Mouse (Mus musculus): Measurements from ENCODE around the gene Rtn2.

The Rtn2 gene

DNA sequence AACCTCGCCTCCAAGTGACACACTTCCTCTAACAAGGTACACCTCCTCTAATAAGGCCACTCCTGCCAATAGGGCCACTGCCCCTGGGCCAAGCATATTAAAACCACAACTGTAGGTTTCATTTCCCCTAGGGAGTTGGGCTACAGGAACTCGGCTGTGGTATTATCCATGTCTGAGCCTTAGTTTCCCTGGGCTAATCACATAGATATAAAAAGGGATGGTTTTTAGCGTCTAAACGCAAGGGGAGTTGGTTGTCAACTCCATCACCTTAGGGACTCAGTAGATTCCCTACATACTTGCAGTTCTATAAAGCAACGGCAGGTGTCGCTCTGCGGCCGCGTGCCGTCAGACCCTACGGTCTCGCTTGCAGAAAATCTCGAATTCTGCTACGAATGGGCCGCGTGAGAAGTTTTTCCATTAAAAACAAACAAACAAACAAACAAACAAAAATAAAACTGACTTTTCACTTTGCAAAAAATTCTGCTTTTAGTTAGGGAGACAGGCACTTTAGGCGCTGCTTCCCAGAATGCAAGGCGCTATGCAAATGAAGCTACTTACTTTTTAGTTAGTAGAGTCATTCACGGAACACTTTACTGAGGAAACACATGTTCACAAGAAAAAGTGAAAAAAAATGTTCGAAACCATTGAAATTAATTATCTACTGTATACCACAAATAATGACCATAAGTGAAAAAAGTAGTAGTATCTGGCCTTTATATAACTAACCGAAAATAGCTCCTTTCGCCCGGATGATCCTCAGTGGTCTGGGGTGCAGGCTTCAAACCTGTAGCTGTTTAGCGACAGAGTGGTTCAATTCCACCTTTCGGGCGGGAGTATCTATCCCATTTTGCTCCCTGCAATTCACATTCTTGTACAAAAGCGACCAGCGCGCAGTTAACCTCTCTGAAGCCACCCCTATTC lies 18.3 kb downstream of the Rtn2 start:
- DNase-seq (ENCODE audit: low spot score in 2 of 2) = peak; percentile 79 to 93

DNA sequence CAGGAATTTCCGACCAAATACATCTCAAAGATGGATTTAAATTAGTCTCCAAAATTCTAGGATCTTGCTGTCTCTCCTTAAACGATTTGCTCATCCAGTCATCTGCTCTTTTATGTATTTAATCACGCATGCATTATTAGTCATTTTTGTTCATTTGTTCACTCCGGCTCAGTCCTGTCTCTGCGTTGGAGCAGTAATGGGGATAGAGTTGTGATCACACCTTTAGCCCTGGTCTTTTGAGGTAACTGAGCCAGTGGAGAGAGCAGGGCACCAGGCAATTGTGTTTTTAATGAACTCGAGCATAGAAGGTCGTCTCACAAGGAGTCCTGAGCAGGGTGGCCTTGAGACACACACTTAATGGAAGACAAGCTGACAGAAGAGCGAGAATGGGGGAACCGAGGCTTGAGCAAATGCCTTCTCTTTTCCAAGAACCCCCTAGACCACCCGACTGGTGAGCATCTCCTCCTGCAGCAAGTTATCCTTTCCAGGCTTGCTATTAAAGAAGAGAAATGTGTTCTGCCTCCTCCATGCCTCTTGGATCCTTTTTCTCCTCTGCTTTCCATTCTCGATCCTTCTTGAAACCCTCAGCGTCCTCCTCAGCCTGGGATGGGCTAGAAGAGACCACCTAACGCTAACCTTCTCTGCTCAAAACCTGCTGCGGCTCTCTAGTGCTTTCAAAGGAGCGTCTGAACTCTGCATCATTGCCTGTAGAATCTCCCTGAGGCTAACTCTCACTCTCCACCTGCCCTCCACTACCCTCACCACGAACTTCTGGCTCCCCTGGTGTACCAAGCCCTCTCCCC lies 19.2 kb downstream of the Rtn2 start:
- DNase-seq (ENCODE audit: low spot score in 2 of 2) = no peak

DNA sequence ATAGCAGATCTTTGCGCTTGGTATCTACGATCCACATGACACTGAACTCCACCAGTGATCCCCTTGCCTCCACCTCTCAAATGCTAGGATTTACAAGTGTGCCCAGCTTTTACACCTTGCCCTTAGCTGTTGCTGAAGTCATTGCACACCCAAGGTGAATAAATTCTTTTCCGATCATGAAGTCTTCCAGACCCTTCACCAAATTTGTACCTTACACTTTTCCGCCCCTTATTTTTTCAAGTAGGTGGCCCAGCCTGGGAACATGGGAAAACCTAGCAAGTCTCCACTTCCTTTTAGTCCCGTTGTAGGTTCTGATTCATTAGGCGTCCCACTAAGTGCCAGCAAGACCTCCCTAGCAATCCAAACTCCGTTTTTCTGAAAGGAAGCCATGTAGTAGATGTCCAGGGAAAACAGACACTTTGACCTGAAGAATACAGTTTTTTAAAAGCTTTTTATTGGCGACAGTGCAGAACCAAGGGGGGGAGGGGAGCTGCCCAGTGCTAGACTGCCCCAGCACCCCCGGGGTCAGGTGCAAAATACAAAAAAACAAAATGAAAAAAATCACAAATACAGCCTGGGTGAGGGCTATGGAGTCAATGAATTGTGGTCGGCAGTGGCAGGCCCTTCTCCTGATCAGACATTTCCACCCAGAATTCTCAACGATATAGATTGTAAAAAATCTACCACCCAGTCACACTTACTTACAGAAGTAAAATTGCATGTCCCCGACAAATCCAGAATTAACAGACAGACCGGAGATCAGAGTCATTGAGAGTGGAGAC lies 20.0 kb downstream of the Rtn2 start:
- no peak for DNase-seq (ENCODE audit: low spot score in 2 of 2)

DNA sequence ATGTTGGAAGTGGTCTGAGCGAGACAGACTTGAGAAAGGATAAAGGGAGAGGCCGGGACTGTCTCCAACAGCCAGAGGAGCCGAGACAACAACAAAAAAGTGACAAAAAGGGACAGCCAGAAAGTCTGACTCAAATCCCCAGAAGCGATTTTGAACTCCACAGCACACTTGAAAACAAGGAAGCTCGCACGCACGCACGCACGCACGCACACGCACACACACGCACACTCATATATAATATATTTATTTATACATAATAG lies 20.6 kb downstream of the Rtn2 start:
- DNase-seq (ENCODE audit: low spot score in 2 of 2) = no peak

DNA sequence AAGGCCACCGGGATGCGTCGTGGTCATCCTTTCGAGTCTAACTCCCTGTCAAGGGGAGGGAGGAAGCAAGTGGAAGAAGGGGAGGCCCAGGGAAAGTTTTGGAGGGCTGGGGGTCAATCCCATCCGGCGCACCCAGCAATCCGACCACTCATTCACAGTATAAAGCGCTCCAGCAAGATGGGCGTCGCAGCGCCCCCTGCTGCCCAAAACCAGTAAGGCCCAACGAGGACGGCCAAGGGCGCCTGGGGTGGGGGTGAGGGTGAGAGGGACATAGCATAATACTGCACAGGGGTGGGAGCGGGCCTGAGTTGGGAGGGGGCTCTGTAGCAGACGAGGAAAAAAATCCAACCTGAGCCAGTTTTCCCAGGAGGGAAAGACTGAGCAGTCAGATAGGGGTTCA lies 21.3 kb downstream of the Rtn2 start:
- peak; percentile 74 to 93 for DNase-seq (ENCODE audit: low spot score in 2 of 2)

DNA sequence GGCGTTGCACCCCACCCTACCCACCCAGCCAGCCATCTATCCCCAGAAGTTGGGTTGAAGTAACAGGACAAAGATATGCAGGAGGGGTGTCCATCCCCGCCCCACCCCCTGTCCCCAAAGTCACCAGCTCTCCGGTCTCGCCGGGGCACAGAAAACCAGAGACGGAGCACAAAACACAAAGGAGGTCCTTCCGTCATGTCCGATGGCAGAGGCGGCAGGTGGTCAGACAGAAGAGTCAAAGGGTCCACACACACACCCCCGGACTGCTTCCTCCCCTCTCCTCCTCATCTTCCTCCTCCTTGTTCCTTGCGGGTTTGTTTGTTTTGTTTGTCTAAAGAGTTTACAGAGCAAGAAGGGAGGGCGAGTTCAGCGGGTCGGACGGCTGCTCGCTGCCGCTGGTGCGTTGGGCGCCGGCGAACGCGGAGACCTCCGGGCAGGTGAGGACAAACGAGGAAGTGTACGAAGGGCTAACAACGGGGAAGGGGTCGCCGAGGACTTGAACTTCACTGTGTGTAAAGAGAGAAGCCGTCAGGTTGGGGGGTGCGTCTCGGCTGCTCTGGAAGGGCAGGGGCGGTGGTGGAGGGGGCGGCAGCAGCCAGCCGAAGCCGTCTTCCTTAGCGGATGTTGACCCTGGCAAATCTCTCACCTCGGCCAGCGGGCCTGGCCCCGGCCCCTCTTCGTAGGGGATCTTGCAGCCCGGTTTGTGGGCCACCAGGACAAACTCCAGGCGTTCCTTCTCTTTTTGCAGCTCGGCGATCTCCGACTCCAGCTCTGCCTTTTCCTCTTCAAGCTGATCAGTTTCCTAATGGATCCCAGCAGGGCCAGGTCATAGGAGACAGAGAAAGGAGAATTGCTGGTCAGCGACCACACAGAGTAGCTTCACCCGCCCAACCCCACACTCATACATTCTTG lies 22.3 kb downstream of the Rtn2 start:
- no peak for DNase-seq (ENCODE audit: low spot score in 2 of 2)

DNA sequence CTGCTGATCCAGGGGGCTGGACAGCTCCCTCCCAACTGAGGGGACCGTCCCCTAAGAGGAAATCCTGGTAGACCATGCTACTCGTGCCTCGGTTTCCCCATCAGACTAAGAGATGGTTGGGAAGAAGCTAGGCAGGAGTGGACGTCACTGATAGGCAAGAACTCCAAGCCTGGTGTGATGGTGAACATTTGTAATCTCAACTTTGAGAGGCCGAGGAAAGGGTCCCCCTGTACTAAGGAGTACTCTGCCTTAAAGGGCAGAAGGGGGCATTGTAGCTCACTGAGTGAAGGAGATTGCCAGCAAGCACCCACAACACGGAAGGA lies 22.9 kb downstream of the Rtn2 start:
- no peak for DNase-seq (ENCODE audit: low spot score in 2 of 2)

DNA sequence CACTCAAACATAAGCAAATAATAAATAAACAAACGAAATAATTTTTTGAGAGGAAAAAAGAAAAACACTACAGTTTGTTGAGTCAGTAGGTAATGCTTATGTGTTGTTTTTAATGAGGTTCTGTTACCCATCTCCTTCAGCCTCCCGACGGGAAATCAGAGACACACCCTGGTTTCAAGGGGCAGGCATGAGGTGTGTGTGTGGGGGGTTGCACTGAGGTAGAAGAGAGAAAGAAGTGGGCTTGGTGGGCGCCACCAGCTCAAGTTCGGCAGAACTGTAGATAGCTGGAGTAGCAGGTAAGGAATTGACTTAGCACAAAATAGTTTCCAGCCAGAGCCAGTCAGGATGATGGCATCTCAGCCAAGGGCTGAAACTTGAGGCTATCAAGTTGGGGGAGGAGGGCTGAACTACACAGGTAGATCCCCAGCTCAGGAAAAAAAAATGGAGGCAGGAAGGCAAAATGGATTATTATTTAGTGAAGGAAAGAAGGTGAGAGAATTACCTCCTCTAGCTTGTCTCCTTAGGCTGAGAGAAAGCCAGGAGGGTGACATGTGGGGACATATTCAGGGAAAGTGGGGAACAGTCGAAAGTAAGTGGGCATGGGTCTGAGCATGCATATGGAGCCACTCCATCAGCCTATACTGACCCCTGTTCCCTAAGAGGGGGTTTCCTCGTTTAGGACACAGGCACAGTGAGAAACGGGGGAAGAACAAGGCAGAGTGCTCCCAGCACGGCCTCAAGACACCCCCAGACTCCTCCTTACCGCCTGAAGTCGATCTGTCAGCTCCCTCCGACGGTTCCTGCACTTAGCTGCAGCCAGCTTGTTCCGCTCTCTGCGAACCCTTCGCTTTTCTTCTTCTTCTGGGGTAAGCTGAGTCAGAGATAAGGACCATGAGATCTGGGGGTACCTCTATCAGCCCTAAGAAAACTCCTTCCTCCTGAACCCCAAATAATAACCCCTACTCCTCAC lies 23.7 kb downstream of the Rtn2 start:
- DNase-seq (ENCODE audit: low spot score in 2 of 2) = no peak

DNA sequence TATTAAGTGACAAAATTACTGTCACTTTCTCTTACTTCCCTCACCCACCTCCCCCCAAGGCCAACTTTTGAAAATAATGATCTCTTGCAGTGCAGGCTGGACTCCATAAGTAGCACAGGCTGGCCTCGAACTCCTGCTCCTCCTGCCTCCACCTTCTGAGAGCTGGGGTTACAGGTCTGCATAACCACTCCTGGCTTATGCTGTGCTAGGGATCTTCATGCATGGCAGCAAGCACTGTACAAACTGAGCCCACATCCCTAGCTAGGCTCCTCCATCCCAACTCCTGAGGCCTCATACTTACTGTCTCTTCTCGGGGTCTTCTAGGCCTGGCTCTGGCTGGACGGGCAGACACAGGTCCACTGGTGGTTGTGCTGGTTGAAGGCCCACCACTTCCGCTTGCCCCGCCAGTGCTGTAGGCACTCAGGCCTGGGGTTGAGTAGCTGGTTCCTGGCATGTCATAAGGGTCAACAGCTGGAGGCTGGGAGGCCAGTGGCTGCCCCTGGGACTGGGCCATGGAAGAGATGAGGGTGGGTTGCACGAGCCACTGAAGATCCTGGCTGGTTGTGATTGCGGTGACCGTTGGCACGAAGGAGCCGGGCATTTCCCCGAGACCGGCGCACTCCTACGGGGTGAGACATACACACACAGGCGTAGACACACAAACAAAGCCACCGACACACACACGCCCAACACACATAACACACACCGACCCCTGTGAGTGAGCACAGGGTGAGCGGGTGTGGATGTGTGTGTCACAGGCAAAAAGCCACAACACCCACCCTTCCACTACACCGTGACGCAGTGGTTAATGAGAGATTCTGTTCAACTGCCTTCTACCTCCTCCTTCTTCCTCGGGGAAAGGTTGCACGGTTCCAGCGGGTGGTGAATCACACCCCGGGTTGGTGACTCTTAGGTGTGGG lies 24.7 kb downstream of the Rtn2 start:
- no peak for DNase-seq (ENCODE audit: low spot score in 2 of 2)

DNA sequence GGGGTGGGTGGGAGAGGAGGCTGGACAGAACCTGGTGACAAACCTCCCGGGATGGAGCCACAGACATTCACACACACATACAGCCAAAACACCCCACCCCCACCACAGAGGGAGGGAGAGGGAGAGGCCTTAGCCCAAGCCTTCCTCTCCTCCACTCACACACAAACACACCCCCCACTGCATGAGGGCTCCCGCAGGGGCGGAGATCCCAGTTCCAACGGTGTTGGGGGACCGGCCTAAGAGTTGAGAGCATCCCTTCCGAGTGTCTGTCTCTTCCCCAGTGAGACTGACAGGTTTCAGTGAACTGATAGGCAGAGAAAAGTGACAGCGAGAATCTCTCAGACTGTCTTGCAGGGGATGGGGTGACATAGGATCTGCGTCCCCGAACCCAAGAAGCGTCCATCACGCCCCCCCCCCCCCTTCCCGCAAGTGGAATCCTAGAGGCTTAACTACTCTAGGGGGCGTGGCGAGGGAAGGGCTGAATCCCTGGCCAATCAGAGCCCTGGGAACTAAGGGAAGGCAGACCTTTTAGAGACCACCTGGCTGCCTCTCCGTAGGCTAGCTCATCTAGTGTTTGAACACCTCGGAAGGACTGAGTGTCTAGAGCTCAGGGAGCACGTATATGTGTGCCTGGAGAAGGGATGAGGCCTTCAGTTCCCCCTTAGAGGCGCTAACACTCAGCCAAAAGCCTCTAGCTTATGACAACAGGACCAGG lies 25.5 kb downstream of the Rtn2 start:
- DNase-seq (ENCODE audit: low spot score in 2 of 2) = peak; percentile 62 to 74

DNA sequence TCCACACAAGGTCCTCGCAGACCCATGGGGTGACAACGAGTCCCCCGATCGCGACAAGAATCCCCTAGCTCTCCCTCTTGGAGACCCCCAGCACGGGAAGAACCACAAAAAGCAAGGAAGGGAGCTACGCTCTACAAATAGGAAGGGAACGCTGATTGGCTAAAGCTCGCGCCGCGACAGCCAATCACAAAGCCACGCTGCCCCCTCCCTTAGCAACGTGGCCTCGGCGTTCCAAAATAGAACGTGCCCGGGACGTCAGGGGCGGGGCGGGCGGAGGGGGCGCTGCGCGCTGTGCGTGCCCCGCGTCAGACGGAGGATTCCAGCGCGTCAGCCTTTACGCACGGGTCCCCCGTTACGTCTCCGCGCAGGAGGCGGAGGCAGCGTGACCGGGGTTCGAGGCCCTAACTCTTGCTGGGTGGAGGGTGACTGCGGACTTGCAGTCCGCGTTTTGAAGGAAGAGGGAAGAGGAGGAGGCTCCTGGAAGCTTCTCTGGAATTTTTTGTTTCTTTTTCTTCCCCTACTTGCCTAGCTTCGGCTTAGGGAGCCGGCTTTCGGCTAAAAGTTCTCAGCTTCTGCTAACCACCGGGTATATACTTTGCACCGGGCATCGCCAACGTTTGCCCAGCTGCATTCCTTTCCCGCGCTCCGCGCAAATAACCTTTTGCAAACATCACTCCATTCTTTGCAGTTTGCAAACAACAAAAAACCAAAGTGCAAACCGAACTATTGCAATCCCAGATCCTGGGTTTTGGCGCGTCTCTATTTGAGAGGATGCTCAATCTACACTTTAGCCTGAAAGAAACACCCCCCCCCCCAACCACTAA lies 26.2 kb downstream of the Rtn2 start:
- peak; percentile 92 to 95 for DNase-seq (ENCODE audit: low spot score in 2 of 2)

DNA sequence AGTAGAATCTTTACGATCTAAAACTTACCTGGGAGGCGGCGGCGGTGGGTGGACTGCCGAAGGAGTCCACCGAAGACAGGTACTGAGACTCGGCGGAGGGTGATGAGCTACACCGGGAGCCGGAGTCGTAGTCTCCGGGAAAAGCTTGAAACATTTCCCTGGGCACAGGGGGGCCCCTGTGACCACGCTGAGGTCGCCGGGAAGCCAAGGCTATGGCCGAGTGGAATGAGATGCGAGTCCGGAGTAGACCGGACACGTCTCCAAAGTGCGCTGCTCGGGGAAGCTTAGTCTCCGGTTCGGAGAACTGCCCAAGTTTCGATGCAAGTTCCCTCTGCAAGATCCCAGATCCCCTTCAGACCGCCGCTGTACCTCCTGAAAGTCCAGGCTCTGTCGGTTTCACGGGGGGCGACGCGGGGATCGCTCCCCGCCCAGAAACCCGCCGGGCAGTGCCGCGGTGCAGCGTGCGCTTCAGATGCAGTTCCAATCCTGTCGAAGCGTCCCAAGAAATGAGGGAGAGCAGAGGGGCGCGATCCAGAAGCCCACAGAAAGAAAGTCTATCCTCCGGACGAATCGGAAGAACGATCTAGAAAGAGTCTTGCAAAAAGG lies 27.0 kb downstream of the Rtn2 start:
- no peak for DNase-seq (ENCODE audit: low spot score in 2 of 2)

DNA sequence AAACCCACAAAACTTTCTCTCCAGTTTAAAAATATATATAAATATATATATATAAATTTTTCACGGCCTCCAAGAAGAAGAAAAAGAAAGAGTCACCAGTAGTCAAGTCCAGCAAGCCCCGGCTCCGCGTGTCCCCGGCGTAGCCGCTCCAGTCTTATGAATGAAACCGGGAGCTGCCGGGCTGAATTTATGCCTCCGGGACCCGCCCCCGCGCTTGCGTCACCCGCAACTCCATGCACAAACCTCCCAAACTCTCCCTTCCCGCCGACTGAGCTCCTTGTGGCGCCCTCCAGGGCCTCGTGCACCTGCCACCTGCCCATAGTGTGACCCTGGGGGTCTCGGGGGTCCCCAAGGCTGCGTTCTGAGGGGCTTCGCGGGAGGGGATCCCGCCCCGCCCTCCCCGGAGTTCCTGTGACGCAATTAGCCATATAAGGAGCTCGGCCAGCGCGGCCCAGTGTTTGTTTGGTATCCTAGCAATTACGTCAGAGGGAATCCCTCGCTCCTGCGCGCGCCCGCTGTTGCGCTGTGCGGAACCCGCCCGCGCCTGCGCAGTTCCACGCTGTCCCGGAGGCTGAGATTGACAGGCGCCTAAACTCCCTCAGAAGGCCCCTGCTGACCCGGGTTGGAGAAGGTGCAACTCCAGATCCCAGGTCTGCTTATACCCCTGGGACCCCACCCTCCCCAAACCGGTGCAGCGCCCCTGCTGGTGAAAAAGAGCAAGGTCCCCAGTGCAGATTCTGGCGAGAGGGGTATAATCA lies 27.6 kb downstream of the Rtn2 start, which contains the start of gene Fosb:
Fosb (minus strand) TSS at position 168 of the 758 bp plus-strand sequence.
- DNase-seq (ENCODE audit: low spot score in 2 of 2) = peak; percentile 89 to 96

DNA sequence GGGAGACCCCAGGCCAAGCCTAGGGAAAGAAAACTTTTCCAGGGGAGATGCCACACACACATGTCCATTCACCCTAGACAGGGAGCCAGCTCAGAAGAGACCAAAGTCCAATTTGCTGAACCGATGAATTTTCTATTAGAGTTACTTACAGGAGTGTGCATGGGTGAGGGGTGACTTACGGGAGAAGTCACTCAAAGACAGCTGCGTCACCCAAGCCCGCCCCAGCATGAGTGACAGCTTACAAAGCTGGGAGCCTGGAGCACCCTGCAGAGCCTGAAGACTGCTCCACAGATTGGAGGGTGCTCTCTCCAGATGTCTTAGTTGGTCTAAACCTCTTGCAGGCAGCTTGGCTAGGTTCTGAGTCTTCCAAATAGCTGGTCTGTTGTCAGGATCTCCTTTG lies 29.6 kb downstream of the Rtn2 start:
- DNase-seq (ENCODE audit: low spot score in 2 of 2) = no peak

DNA sequence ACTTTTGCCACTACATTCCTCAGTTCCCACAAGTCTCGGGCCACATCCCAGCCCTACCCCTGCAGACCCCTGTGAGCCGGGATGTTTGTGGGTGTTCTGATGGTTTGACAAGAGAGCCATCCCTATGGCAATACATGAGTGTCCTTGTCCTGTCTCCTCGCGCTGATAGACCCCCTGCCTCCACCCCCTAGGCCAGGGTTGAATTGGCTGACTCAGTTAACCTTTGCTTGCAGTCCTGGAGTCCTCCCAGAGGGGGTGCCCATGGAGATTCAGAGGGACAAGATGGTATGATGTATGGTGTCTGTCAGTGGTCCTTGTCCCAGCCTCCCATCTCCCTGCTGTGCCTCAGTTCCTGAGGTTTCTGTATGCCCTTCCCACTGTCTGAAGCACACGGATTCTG lies 31.6 kb downstream of the Rtn2 start:
- DNase-seq (ENCODE audit: low spot score in 2 of 2) = no peak

DNA sequence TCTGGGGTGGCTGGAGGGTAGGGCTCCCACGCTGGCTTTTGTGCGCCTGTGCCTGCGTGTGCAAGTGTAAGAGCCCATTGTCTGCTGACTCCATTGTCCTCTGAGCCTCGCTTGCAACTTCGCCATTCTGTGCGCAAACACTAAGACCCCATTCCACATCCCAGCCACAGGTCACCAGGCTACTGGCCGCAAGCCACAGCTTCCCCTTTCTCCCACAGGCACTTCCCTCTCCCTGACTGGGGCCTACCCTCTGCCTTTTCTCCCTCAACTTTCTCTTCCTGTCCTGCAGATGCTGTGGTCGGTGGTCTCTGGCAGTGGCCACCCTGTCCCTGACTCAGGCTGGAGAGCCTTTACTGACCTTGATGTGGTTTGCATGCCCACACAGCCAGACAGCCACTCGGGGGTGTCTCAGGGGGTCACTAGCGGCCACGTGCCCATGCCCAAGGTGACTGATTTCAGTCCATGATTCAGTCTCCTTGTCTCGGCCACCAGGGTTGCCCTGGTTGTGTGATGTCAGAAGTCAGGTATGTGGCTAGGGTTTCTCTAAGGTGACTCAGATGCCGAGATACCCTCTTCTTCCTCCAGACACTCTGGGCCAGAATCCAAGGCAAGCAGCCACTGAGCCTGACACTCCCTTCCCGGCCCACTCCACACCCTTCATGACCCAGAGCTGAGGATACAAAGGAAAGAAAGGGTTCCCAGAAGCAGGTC lies 34.2 kb downstream of the Rtn2 start:
- peak; percentile 44 to 71 for DNase-seq (ENCODE audit: low spot score in 2 of 2)

All from spleen, postnatal 4 days (tissue).